Mouse (Mus musculus): ENCODE results near the gene Gm45261. TPM values are rescaled to one million over a fixed set of nuclear protein-coding genes. Genes with fewer than 3 reads are reported as not detected.
A peak's percentile ranks its signal among the peaks of the same experiment; 100 is the strongest.

Gene Gm45261
- total and polyA plus RNA-seq, 3 experiments = not detected

DNA sequence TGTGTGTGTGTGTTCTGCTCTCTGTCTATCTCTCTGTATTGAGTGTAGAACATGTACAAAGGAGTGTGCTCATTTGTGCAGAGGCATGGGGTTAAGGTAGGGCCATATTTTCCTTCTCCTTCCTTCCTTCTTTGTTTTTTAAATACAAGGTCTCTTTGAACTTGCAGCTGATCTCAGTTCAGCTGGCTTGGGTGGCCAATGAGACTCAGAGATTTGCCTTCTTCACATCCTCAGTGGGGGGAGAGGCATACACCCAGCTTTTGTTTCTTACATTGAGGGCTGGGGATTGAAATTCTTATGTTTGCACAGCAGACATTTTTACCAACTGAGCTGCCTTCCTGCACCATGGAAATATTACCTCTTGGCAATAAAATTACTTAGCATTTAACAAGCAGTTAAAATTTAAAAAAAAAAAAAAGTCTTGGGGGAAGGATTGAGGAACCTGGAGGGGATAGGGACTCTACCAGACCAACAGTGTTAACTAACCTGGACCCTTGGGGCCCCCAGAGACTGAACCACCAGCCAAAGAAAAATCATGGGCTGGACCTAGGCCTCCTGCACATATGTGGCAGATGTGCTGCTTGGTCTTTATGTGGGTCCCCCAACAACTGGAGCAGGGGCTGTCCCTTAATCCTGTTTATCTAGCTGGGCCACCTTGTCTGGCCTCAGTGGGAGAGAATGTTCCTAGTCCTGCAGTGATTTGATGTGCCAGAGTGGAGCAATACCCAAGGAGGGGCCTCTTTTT is 50.8 kb downstream of the Gm45261 start (continued):
- peak; percentile 69; the same call in 1 of the 2 replicates for TF ChIP-seq EP300 (IDR thresholded peaks at IDR 0.05; ENCODE audit: low read length)
- TF ChIP-seq MAZ (IDR thresholded peaks at IDR 0.05; ENCODE audit: low read depth, low read length) = peak; percentile 55; the same call in 1 of the 2 replicates

DNA sequence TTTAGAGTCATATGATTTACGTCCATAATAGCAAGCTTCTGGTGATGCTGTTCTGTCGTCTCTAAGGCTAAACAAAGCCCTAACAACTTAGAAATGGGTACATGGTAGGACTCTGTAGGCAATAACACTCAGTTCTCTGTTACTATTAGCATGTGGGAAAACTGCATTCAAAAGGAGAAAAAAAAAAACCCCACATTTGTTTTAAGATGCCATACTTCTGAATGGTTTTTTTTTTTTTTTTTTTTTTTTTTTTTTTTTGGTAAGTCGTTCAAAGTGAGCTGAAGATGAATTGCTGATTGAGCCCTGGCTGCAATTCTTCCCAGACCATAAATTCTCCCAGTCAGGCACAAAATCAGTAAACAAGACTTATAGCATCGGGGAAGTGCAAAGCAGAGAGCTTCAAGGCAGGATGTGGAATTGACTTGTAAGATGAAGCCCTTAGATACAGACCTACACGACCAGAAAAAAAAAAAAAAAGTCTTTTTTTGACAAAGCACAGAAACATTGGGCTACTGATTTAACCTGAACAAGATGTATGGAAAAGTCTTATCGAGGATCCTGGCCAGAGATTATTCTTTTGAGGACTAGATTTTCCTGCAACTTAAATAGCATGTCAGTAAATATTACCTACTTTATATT is 51.7 kb downstream of the Gm45261 start:
- Histone ChIP-seq H3K27ac (ENCODE audit: insufficient read depth, low read depth) (peak overlapping the region; percentile 83), H3K27me3 (replicated peaks) (no peaks in the 10 kb centered on the region), H3K9ac (ENCODE audit: insufficient read depth, low read depth) (peak overlapping the region; percentile 19; the same call in 1 of the 2 replicates), H3K9me3 (replicated peaks; ENCODE audit: low read length) (peaks cover 12% of the 10 kb centered on the region), H3K4me3 (replicated peaks in 1 of 3; ENCODE audit: low read depth in 2 of 3, low read length in 2 of 3, poor library complexity in 1 of 3) (no peak overlapping the region), H3K4me1 (ENCODE audit: control insufficient read depth in 1 of 2, insufficient read depth in 2 of 2) (peaks cover 13 to 60% of the 10 kb centered on the region in 2 experiments; a peak in 3 of 4 replicates), H3K4me2 (ENCODE audit: insufficient read depth, low read depth, poor library complexity, severe bottlenecking) (peak overlapping the region; percentile 21; the same call in 1 of the 2 replicates), H3K79me2 (replicated peaks; ENCODE audit: control insufficient read depth, extremely low read depth, insufficient read depth, poor library complexity, severe bottlenecking) (no peaks in the 10 kb centered on the region), H3K36me3 (replicated peaks in 1 of 2; ENCODE audit: control insufficient read depth in 1 of 2, insufficient read depth in 1 of 2, low read length in 1 of 2) (peaks cover 0 to 3% of the 10 kb centered on the region in 2 experiments)
- TF ChIP-seq EP300 (IDR thresholded peaks at IDR 0.05; ENCODE audit: low read length) (peak; percentile 44; the same call in 1 of the 2 replicates), TCF12 (IDR thresholded peaks at IDR 0.05; ENCODE audit: low read depth, low read length) (no peak), TBP (conservative IDR thresholded peaks at IDR 0.05; ENCODE audit: low read depth, low read length) (0 out of 2 replicates have a peak, but pooled peaks have one; percentile 10), ETS1 (conservative IDR thresholded peaks at IDR 0.05; ENCODE audit: low read depth, low read length) (0 out of 2 replicates have a peak, but pooled peaks have one; percentile 6), NELFE (IDR thresholded peaks at IDR 0.05; ENCODE audit: low read depth, low read length) (no peak), MAX (IDR thresholded peaks at IDR 0.05; ENCODE audit: low read length) (no peak), ZNF384 (IDR thresholded peaks at IDR 0.05; ENCODE audit: low read depth, low read length) (peak; percentile 98)
- dilution Hi-C loops (cut with MboI; ENCODE audit: extremely low pct_ligation_motif_present, extremely low pct_unique_long_range_greater_than_20kb, low sequenced_read_pairs) = no loop called here
- no peak for DNase-seq (ENCODE audit: extremely low read depth)
- in situ Hi-C loops (cut with MboI; ENCODE audit: low pct_ligation_motif_present, low pct_unique_long_range_greater_than_20kb, low sequenced_read_pairs) = loop anchor here (5.0 to 10.0 kb wide), 2 partner anchors 93 to 225 kb away; no protein-coding TSS in a partner anchor

DNA sequence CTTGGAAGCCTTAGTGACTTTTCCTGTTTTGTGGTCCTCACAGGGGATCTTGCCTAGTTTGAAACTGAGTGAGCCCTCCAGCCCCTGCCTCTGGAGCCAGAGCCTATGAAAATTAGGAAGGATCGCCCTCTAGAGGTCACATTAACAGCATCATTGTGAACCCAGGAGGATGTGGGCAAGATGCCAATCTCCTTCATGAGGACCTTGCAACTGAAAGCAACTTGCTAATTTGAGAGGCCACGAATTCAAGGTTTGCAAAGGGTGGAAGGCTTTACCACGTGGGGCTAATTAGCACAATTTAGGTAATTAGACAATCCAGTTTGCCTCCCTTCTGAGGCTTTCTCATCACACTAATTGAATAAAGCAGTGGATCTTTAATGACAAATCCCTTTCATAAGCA is 52.7 kb downstream of the Gm45261 start:
- no peaks in the 10 kb centered on the region for H3K79me2 ChIP-seq (replicated peaks; ENCODE audit: control insufficient read depth, extremely low read depth, insufficient read depth, poor library complexity, severe bottlenecking)
- H3K9ac ChIP-seq (ENCODE audit: insufficient read depth, low read depth) = no peak overlapping the region; the same call in 1 of the 2 replicates
- peaks cover 0 to 3% of the 10 kb centered on the region in 2 experiments for H3K36me3 ChIP-seq (replicated peaks in 1 of 2; ENCODE audit: control insufficient read depth in 1 of 2, insufficient read depth in 1 of 2, low read length in 1 of 2)
- H3K9me3 ChIP-seq (replicated peaks; ENCODE audit: low read length) = peaks cover 12% of the 10 kb centered on the region
- H3K4me2 ChIP-seq (ENCODE audit: insufficient read depth, low read depth, poor library complexity, severe bottlenecking) = no peak overlapping the region
- no peaks in the 10 kb centered on the region for H3K27me3 ChIP-seq (replicated peaks)
- peaks cover 13 to 62% of the 10 kb centered on the region in 2 experiments; a peak in 3 of 4 replicates for H3K4me1 ChIP-seq (ENCODE audit: control insufficient read depth in 1 of 2, insufficient read depth in 2 of 2)
- peak; percentile 93 for DNase-seq (ENCODE audit: extremely low read depth)
- H3K4me3 ChIP-seq (replicated peaks in 1 of 3; ENCODE audit: low read depth in 2 of 3, low read length in 2 of 3, poor library complexity in 1 of 3) = no peak overlapping the region
- dilution Hi-C loops (cut with MboI; ENCODE audit: extremely low pct_ligation_motif_present, extremely low pct_unique_long_range_greater_than_20kb, low sequenced_read_pairs) (no loop called here), in situ Hi-C loops (cut with MboI; ENCODE audit: low pct_ligation_motif_present, low pct_unique_long_range_greater_than_20kb, low sequenced_read_pairs) (no loop called here)
- no peak overlapping the region for H3K27ac ChIP-seq (ENCODE audit: insufficient read depth, low read depth)
- TF ChIP-seq CHD1 (IDR thresholded peaks at IDR 0.05; ENCODE audit: low read depth, low read length) (no peak), POLR2AphosphoS2 (IDR thresholded peaks at IDR 0.05; ENCODE audit: low read depth, low read length) (no peak), JUN (IDR thresholded peaks at IDR 0.05; ENCODE audit: insufficient read depth, low read depth, low read length) (no peak), JUND (conservative IDR thresholded peaks at IDR 0.05; ENCODE audit: low read depth, low read length) (peak; percentile 42; the same call in 1 of the 2 replicates), MXI1 (IDR thresholded peaks at IDR 0.05; ENCODE audit: low read depth, low read length) (peak; percentile 74), SIN3A (IDR thresholded peaks at IDR 0.05; ENCODE audit: low read length) (peak; percentile 42; the same call in 1 of the 2 replicates), USF1 (IDR thresholded peaks at IDR 0.05; ENCODE audit: low read depth, low read length) (peak; percentile 61), MEF2A (IDR thresholded peaks at IDR 0.05; ENCODE audit: borderline replicate concordance, low read depth, low read length) (peak; percentile 79), MAFK (IDR thresholded peaks at IDR 0.05; ENCODE audit: insufficient replicate concordance, low read length) (no peak), IRF4 (IDR thresholded peaks at IDR 0.05; ENCODE audit: low read depth, low read length) (peak; percentile 81), UBTF (IDR thresholded peaks at IDR 0.05; ENCODE audit: low read depth, low read length) (no peak), EP300 (IDR thresholded peaks at IDR 0.05; ENCODE audit: low read length) (peak; percentile 65), ZC3H11A (IDR thresholded peaks at IDR 0.05; ENCODE audit: low read depth, low read length) (peak; percentile 69), TBP (conservative IDR thresholded peaks at IDR 0.05; ENCODE audit: low read depth, low read length) (no peak), POLR2A (IDR thresholded peaks at IDR 0.05; ENCODE audit: low read depth, low read length) (no peak), RAD21 (IDR thresholded peaks at IDR 0.05; ENCODE audit: low read depth, low read length) (peak; percentile 97), HCFC1 (IDR thresholded peaks at IDR 0.05; ENCODE audit: low read depth, low read length) (peak; percentile 32; the same call in 1 of the 2 replicates), NELFE (IDR thresholded peaks at IDR 0.05; ENCODE audit: low read depth, low read length) (peak; percentile 53; the same call in 1 of the 2 replicates), CTCF (conservative IDR thresholded peaks at IDR 0.05 in 1 of 2, IDR thresholded peaks at IDR 0.05 in 1 of 2; ENCODE audit: low read depth in 2 of 2, low read length in 2 of 2) (peak; percentile 57 to 87), KAT2A (IDR thresholded peaks at IDR 0.05; ENCODE audit: insufficient replicate concordance, low read length) (no peak), SMC3 (IDR thresholded peaks at IDR 0.05; ENCODE audit: low read depth, low read length) (peak; percentile 94), MAZ (IDR thresholded peaks at IDR 0.05; ENCODE audit: low read depth, low read length) (peak; percentile 75; the same call in 1 of the 2 replicates), ZNF384 (IDR thresholded peaks at IDR 0.05; ENCODE audit: low read depth, low read length) (peak; percentile 50; the same call in 1 of the 2 replicates)
